Mouse (Mus musculus) right cerebral cortex, adult 18-20 months (tissue): ENCODE results near the gene Ddhd1.

ENCODE experiments used
- DNase-seq: peaks from one replicate; pipeline ENCODE4 v3.0.0; 2022; ENCODE audit warnings: mixed read lengths

Gene Ddhd1

DNA sequence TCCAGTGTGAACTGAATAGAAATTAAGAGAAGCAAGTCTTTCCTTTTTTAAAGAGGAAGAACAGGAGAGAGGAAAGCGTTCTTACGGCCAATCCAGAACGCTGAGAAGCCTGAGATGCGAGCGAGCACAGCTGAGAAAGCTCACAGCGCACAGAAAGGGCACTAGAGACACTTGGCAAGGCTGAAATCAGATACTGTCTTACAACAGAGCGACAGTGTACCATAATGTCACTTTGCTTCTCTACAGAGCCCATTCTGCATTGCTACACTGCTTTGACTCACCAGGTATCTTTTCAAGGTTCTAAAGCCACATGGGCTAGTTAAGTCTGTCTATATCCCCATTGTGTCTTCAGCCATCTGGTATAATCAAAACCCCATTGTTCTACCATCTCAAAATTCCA lies 13.7 kb downstream of the Ddhd1 start:
- no peak for DNase-seq

GRCm38 (mm10) chr14:45643461-45643860 lies 14.5 kb downstream of the Ddhd1 start:
- DNase-seq, result peak; percentile 35

GRCm38 (mm10) chr14:45642795-45643194 lies 15.1 kb downstream of the Ddhd1 start:
- no peak for DNase-seq

DNA sequence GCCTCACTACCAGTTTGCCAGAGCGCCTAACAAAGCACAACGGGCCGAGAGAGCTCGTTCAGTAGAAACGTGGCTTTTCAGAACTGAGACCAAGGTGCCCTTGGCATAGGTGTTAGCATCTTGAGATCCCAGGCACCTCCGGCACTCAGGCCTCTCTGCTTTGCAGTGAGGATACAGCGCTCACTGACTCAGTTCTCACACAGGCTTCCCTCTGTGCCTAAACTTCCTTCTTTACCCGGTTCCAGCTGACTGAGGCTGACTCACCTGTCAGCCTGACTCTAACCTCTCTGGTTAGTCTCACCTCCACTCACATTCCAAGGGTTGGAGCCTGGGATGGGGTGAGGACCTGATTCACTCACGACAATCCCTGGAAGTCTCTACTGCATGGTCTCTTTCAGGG lies 15.7 kb downstream of the Ddhd1 start:
- DNase-seq, result no peak

DNA sequence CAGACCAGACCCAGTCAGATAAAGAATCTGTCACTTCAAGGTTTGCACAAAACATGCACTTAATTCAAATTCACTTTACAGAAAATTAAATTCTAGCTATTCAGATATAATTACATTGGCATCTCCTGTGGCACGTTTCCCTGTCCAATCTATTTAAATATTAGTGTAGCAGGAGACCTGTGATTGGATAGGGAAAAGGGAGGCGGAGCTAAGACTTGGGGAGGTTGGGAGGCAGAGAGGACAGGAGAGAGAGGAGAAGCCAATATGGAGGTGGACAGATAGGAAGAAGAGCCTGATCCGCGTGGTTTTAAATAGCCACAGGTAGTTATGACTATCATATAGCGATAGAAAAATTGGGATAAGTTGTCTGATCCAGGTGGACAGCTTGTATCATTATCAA lies 19.2 kb downstream of the Ddhd1 start:
- DNase-seq, result no peak

DNA sequence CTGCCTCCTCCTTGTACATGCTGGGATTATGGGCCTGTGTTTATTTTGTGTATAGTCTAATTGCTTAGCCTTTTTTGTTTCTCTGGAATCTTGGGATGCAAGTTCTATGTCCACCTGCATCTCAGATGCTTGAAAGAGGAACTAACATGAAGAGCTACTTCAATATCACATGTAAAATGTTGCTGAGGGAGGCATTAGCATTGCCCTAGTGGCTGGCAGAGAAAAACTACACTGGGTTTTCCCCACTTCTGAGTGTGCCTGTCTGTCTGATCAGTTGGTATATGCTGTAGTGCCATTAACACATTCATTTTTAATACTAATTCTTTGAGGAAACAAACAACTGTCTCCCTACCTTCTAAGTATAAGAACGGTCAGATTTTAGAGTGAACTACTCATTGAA lies 22.4 kb downstream of the Ddhd1 start:
- no peak for DNase-seq

- DNase-seq, result no peak
Measured at GRCm38 (mm10) chr14:45632756-45633537, 25.0 kb downstream of the Ddhd1 start.

- DNase-seq, result no peak
Measured at GRCm38 (mm10) chr14:45630544-45630943, 27.4 kb downstream of the Ddhd1 start.

DNA sequence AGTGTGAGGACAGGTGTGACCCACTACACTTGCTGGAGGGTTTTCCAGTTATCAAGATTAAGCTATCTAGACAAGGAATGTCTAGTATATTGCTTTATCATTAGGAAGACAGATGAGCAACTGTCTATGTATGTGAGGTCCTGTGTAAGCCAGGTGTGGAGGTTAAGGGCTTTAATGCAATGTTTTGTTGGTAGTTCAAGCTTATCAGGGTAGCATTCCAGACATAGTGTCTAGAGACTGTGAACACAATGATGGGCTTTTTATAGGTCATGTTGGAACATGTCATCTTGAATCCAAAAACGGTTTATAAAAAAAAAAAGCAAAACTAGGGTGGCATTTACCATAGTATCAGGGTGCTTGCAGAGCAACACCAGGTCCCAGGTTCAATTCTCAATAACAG lies 28.0 kb downstream of the Ddhd1 start:
- no peak for DNase-seq

DNA sequence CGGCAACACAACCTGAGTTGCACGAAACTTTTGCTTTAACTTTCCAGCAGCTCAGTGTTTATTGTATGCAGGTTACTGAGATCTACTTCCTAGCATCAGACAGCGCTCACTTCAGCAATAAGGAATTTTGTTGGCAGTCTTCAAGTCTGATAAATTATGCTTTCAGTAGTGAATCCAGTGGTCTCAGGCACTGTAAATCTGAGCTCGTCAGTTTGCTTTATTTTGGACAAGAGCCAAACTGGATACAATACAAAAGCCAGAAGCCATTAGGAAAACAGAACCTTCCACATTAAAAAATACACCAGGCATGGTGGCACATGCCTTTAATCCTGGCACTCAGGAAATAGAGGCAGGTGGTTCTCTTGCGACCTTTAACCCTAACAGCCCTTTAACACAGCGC lies 39.6 kb downstream of the Ddhd1 start:
- DNase-seq, result no peak

GRCm38 (mm10) chr14:45616526-45616925 lies 41.4 kb downstream of the Ddhd1 start:
- no peak for DNase-seq

DNA sequence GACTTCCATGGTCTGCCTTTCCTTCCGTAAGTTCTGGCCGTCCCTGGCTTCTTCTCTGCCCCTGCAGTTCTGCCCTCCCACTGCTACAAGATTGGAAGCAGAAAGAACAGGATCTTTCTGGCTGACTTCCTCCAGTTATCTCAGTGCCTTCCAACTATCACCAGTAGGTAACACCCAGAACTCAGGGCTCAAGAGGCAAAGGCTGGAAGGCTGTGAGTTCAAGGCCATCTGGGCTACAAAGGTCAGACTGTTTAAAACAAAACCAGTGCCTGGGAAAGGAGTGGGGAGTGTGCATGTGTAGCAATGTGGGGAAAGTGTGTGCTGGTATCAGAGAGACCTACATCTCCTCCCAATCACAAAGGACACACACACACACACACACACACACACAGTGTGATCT lies 42.2 kb downstream of the Ddhd1 start:
- DNase-seq, result no peak

DNA sequence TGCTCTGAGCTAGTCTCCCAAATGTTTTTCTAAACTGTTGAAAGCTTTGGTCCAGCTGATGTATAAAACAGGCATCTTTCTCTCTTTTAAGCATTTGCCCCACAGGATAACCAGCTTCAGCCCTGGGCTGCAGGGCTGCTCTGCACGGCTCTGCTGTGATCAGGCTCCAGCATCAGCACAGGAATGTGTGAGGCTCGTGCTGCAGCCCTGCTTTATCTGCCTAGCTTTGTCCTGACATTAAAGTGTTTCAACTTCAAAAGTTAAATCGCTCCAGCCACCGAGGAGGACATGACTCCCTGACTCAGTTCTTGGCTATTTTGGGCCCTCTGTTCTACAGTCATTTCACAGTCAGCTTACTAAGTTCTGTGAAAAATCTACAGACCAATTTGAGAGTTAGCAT lies 43.1 kb downstream of the Ddhd1 start:
- no peak for DNase-seq

DNA sequence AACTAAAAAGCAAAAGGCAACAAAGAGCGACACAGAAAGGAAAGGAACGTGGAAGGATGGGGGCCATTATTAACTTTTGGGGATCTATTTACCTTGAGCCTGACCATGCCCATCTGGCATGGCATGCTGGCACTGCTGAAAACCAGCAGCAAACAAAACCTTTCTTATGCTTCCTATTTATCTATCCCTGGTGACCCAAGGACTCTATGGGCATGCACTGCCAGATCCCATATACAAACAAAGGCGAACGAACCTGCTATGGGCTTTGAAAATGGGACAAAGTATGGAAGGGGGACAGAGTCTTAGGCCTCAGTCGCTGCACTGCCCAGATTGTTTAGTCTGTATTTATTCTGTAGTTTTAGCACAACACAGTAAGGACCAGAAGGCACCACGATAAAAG lies 43.5 kb downstream of the Ddhd1 start:
- DNase-seq, result no peak

GRCm38 (mm10) chr14:45611654-45612053 lies 46.3 kb downstream of the Ddhd1 start:
- no peak for DNase-seq

DNA sequence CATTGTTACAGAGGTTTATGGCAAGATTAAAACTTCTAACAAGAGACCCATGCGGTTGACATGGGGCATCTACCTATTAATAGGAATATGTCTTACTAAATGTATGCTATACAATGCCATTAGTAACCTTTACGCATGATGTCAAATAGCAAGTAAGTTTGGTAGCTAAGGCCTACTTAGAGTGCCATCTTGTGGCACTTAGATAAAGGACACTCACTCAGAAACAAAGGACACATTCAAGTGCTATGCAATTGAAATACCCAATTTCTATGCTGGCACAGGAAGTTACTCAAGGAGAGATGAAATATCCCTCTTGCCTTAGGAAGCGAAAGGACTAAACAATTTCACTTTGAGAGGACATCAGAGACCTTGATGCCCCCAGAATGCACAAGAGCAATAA lies 55.9 kb downstream of the Ddhd1 start:
- no peak for DNase-seq

GRCm38 (mm10) chr14:45600587-45600986 lies 57.4 kb downstream of the Ddhd1 start:
- peak; percentile 60 for DNase-seq

- DNase-seq, result no peak
Measured at GRCm38 (mm10) chr14:45597855-45598254, 60.1 kb downstream of the Ddhd1 start.

GRCm38 (mm10) chr14:45593261-45593660 lies 64.7 kb downstream of the Ddhd1 start:
- DNase-seq, result no peak

GRCm38 (mm10) chr14:45588403-45588802 lies 69.5 kb downstream of the Ddhd1 start:
- DNase-seq, result no peak

DNA sequence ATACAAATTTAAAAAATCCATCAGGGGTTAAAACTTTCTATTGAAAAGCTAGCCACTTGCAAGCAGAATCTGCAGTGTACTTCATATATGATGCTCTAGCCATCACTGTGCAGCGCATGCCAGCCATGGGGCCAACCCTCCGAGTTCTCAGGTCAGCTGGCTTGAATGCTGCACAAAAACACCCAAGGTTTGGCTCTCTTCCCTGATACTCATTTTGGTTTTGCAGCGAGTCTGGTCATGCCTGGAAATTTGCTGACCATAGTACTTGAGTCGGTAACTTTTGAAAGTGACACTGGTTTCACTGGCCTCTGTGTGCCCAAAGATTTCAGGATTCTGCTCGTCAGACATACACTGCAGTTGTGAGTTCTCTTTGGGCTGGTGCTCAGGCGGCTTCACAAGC lies 70.4 kb downstream of the Ddhd1 start:
- no peak for DNase-seq

- no peak for DNase-seq
Measured at GRCm38 (mm10) chr14:45583494-45584027, 74.4 kb downstream of the Ddhd1 start.

- peak; percentile 30 for DNase-seq
Measured at GRCm38 (mm10) chr14:45580923-45581827, 76.8 kb downstream of the Ddhd1 start.
